Mouse (Mus musculus): ENCODE measurements around the gene Gosr2.

- TF ChIP-seq MYOG (IDR thresholded peaks at IDR 0.05; ENCODE audit: control insufficient read depth in 1 of 3, insufficient read depth in 1 of 3, insufficient read length in 2 of 3, low read depth in 2 of 3) (peak in 2 of 3 experiments; percentile 12 to 57), POLR2A (IDR thresholded peaks at IDR 0.05; ENCODE audit: insufficient read length, low read depth) (no peak), POLR2AphosphoS2 (IDR thresholded peaks at IDR 0.05; ENCODE audit: insufficient read length, low read depth) (no peak), E2F4 (IDR thresholded peaks at IDR 0.05; ENCODE audit: insufficient read depth) (no peak), CEBPB (IDR thresholded peaks at IDR 0.05; ENCODE audit: insufficient read depth, poor library complexity, severe bottlenecking) (no peak), TCF12 (IDR thresholded peaks at IDR 0.05; ENCODE audit: insufficient read depth, poor library complexity, severe bottlenecking) (no peak), USF1 (IDR thresholded peaks at IDR 0.05; ENCODE audit: low read depth) (no peak)
These were observed 35.8 kb downstream of the Gosr2 start for GRCm38 (mm10) chr11:103661863-103662262.

Measured in myocyte (in vitro differentiated cells).